Mouse (Mus musculus): Measurements from ENCODE around the gene S100a1.

S100a1 gene

DNA sequence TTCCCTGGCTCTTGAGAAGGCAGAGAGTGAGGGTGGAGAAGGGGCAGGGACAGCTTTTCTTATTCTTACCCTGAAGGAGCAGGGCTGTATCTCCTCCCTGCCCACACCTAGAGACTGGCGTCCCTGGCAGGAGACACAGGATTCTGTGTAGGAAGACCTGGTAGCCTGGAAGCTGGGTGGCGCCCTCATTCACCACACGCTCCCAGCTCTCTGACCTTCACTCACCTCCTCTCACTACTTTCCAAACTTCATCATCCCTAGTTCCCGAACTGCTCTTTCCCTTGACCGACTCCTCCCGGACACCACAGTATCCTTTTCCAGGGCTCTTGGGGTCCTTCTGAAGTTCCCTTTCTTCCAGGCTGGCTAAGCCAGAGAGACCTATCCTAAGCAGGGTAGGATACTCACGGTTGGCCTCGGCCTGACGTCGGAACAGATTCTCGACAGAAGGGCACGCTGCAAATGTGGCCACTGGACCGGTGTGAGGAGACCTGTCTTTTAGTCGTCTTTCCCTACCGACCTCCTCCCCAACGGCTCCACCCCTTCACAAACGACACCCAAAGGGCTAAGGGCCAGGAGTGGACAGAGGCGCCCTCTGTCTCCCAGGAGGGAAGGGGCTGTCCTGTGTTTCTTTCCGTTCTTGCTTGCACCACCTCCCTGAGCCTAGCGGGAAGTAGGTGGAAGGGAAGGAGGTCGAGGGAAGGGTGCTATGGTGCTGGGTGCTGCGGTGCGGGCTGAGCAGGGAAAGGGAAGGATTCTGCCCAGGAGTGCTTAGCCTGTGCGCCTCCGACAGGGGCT is at the start of gene S100a1, which contains the start of gene S100a13:
S100a1 (minus strand) TSS at position 597 of the 795 bp plus-strand sequence.
S100a13 (plus strand) TSS at position 640 of the 795 bp plus-strand sequence.
- DNase-seq (ENCODE audit: low spot score): peak; percentile 34

DNA sequence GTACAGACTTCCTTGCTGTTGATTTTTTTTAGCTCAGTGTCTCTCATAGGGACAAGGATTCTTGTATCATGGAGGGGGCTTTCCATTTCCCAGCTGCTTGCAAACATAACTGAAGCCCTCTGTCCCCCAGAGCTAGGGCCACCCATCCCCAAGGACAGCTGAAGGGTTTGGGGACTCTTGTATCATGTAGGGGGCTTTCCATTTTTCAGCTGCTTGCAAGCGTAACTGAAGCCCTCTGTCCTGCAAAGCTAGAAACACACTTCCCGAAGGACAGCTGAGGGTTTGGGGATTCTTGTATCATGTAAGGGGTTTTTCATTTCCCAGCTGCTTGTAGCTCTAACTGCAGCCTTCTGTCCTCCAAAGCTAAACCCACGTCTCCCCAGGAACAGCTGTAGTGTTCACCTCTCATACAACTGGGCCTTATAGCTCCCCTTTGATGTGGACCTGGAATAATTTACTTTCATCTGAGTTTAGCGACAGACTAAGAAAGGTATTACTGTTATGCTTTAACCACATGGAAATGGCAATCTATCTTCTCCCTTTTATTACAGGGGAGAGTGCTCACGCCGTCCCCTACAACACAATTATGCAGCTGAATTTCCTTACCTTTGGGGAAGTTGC is 45.9 kb upstream of the S100a1 start, which contains the start of gene S100a3:
S100a3 (plus strand) TSS at position 571 of the 621 bp plus-strand sequence.
- DNase-seq (ENCODE audit: low spot score): no peak

DNA sequence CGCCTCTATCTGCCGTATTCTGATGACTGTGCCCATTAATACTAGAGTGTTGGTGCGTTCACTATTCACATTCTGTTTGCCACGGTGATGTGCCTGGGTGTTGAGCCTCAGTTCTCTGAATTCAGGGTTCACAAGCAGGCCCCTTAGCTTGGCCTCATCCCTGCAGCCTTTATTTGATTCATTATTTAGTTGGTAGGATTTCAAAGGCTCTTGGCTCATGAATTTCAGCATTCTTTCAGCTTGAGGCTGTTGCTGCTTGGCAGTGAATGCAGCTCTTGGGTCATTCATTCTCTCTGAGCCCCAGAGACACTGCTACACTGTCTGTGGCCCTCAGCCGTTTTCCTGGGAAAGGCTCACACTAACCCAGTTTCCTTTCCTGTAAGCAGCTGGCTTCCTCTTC is 41.8 kb upstream of the S100a1 start:
- no peak for DNase-seq (ENCODE audit: low spot score)

DNA sequence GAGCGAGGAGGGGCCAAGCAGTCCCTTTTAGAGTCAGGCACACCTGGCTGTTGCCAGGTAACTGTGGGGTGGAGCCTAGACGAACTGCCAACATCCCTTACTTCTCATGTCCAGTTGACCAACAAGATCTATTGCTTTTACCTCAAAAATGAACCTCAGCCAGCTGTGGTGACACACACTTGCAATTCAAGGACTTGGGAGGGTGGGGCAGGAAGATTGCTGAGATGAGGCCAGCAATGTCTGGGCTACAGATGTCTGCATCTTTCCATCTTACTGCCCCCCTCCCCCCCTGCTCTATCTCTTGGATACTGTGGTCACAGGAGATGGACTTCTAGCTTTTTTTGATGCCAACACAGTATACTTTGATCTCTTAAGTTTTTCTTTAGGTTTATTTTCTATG is 38.0 kb upstream of the S100a1 start:
- DNase-seq (ENCODE audit: low spot score): no peak

DNA sequence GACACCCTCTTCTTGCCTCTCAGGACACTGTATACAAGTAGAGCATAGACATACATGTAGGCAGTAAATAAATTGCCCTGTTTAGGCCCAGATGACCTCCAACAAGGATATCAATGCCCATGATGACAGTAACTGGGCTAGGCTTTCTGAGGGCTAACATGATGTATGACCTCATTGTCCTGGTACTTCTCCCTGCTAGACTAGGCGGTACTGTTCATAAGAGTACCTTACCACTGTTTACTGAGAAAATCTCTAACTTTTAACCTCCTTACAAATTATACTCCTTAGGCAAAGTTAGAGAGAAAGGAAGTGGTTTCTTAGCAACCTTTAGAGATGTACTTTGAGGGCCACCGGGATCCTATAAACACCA is 36.2 kb upstream of the S100a1 start:
- DNase-seq (ENCODE audit: low spot score): no peak

DNA sequence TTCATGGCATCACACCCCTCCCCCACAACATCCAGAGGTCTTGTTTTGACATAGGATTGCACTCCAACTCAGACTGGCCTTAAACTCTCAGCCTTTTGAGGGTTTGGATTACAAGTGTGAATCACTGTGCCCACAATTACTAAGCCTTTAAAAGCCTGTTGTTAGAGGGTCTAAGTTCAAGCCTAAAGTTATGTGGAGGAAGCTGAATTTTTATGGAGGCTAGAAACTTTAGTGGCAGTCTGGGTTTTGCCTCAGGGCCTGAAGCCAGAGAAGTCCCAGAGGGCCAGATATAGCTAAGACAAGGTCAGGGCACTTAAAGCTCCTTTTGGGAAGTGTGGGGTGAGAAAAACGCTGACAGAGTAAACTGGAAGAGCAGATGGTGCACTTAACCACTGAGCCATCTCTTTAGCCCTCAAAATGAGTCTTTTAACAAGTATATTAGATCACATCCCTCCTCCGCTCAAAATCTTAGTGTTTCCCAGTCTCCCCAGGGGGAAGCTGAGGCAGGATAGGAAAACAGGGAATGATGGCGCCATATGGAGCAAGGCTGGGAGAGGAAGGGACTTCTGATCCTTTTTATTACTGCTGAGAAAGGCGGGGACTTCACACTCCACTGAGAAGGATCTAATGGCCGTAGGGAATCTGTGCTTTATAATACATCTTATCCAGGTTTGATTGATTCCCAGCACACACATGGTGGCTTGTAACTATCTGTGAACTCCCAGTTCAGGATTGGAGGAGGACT is 35.7 kb upstream of the S100a1 start:
- DNase-seq (ENCODE audit: low spot score): no peak

DNA sequence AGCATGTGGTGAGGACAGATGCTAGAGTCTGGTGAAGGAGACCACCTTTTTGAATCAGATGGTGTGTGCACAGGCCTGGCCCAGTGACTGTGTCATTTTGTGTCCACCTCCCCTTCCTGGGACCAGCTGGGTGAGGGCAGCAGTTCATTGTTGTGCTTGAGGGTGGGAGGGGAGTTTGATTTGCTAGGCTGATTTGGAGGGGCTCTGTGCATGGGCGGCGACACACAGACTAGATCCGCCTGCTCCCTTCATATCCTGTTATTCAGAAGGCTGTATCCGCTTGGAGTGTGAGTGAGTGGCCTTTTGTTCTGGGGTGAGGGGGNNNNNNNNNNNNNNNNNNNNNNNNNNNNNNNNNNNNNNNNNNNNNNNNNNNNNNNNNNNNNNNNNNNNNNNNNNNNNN is 26.7 kb upstream of the S100a1 start:
- DNase-seq (ENCODE audit: low spot score): peak; percentile 45

DNA sequence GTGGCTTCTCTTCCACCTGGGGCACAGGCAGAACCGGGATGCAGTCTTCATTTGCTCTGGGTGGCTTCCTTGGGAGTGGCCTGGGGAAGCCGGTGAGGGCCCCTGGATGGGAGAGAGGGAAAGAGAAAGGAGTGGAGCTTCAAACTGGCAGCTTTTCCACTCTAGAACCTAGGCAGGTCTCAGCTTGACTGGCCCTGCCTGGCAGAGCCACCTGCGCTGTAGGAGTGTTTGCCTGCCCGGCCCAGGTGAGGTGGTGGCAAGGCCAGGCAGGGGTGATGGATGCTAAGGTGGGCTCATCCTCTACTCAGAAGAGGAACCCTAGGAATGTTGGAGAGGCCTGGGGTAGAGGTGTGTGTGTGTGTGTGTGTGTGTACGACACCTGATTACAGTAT is 23.7 kb upstream of the S100a1 start:
- DNase-seq (ENCODE audit: low spot score): no peak

DNA sequence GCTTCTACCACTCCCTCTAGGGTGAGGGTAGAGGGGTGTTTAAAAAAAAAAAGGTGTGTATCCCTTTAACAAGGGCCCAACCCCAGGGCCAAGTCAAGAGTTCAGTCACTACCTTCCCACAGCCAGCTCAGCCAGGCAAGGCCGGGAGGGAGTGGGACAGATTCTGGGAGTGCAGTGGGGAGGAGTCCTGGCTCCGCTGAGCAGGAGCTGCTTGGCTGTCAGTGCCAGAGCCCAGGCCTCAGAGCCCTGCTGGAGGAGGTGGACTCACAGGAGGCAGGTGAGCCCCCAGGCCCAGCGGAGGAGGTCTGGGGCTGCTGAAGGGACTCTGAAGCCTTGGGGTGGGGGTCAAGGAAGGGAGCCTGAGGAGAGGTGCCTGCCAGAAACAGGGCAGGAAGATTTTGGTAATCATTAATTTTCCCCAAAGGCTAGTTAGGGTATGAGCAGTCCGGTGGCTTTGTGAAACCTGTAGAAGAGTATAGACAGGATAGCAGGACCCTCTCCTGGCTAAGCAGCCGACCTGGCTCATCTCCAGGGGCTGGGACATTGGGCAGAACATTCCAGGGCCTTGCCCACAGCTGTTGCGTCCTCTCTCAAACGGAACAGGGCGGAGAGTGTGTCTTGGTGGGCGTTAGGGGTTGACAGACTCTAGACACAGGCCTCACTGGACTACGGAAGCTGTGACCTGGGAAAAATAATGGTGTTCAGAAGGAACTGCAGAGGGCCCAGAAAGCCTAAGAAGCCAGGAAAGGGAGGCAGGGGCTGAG is 23.1 kb upstream of the S100a1 start, which contains the start of gene S100a16:
S100a16 (plus strand) TSS at position 114 of the 764 bp plus-strand sequence.
- DNase-seq (ENCODE audit: low spot score): no peak

DNA sequence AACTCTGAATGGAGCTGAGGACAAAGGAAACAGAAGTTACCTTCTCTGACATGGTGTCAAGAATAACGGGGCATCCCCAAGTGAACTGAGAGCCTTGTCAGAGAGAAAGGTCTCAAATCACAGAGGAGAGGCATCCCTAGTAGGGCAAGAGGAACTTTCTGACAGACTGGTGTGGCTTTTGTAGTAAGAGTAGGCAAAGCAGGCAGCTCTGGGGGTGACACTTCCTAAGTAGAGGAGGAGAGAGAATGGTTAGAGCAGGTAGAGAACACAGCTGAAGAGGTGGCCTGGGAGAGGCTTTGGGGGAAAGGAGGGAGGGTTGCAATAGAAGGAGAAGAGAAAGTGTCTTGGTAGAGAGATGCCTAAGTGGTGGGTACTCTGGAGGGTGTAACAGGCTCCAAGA is 21.3 kb upstream of the S100a1 start:
- DNase-seq (ENCODE audit: low spot score): no peak

DNA sequence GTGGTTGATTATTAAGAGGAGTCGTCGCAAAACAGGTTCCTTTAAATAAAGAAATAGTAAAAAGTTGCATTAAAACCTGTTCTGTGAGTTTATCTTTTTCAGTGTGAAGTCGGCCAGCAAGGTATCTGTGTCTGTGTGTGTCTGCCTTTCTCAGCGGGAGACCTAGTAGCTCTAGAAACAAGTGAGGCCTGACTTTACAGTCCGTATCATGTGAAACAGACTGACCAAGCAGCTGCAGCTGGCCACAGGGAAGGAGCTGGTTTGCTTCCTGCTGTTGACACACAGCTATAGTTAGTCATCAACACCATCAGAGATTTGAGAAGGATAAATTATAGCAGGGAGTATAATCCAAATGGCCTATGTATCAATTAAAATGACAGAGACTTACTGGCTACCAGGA is 17.5 kb upstream of the S100a1 start:
- no peak for DNase-seq (ENCODE audit: low spot score)

DNA sequence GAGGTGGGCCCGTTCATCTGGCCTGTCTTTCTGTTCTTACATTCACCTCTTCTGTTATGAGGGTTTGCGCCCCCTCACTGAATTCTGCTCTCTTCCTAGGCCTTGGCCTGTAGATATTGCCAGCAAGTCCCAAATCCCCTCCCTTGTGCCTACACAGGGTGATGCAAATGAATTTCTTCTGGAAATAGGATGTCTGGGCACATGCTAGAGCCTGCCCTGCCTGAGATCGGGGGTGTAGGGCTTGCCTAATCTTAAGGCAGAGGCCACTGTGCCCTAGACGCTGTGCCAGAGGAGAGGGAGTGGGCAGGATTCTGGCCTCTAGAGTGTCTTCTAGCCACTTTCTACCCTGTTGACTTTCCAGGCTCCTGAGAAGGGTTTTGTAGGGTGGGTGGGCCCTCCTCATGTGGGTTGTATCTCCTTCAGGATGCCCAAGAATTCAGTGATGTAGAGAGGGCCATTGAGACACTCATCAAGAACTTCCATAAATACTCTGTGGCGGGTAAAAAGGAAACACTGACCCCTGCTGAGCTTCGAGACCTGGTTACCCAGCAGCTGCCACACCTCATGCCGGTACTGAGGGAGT is 13.2 kb upstream of the S100a1 start:
- DNase-seq (ENCODE audit: low spot score): no peak

DNA sequence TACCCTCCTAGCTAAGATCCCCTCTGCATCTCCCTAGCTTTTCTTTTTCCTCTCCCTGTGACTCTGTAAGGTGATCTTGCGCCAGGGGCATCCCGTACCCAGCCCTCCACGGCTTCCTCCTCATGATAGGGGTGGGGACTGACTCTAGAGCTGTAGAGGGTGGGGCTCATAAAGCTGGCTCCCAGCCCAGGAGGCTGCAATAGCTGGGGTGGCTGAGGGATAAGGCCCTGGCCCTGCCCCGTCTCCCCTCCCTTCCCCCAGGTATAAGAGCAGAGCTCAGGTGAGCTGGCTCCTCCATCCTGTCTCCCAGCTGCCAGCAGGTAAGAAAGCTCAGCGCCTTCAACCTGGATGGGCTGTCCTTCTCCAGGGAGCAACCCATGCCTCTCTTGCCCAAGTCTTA is 12.4 kb upstream of the S100a1 start, which contains the start of gene S100a14:
S100a14 (plus strand) TSS at position 277 of the 400 bp plus-strand sequence.
- no peak for DNase-seq (ENCODE audit: low spot score)

DNA sequence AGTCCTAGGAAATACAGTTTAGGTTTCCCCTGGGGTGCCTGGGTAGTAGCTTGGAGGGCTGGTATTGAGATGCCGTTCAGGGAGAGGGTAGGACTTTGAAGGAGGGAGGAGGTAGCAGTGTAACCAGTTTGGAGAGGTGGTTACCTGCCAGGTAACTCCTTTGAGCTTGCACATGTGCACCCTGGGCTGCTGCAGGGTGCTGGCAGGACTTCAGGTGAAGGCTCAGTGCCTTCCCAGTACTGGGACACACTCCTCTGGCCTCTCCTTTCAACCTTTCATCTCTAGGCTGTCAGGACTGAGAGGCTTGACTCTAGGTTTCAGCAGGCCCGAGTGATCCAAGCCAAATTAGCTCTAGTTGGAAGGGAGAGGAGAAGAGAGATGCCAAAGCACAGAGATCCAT is 11.9 kb upstream of the S100a1 start:
- no peak for DNase-seq (ENCODE audit: low spot score)

DNA sequence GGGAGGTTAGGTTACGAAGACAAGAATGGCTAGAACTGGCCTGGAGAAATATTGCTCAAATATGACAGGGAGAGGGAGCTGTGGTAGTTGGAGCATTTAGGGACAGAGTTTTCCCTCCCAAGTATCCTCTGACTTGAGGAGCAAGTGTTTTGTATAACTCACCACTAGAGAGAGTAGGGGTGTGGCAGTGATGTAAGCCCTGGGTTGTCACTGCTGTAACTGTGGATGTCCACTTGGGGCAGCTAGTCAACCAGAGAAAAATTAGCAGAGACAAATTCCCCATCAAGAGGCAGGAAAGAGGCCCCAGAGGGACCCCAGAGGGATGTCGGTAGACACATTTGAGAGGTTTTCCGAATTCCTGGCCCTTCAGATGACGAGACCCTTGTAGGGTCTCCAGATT is 11.2 kb upstream of the S100a1 start:
- peak; percentile 60 for DNase-seq (ENCODE audit: low spot score)

DNA sequence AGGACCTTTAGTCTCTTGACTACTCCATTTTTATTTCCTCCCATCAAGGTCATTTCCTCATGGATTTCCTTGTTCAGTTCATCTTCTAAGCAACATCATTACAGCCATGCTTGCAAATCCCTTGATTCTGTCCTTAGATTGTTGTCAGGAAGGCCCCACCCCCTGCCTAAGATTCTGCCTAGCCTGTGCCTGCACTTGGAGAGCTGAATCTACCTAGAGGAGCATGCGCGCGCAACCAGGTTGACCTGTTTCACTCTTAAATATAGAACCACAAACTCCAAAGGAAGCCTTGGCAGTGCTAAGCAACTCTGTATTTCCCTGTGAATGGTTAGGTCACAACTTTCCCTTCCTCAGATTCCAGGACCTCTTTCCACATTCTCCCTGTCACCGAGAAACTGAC is 3.5 kb upstream of the S100a1 start:
- DNase-seq (ENCODE audit: low spot score): no peak

DNA sequence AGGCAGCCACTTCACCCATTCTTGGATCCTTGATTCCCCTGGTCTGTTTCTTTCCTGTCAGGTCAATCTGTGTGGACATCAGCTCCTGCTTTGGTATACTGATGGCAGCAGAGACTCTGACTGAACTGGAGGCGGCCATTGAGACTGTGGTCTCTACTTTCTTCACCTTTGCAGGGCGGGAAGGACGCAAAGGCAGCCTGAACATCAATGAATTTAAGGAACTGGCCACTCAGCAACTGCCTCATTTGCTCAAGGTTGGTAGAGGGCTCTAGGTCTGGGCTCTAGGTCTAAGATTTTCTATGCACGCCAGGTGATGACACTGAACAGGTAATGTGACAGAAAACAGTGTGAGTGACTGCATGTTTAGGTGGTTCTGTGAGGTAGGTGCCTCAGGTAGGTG is 1.6 kb upstream of the S100a1 start:
- DNase-seq (ENCODE audit: low spot score): no peak

DNA sequence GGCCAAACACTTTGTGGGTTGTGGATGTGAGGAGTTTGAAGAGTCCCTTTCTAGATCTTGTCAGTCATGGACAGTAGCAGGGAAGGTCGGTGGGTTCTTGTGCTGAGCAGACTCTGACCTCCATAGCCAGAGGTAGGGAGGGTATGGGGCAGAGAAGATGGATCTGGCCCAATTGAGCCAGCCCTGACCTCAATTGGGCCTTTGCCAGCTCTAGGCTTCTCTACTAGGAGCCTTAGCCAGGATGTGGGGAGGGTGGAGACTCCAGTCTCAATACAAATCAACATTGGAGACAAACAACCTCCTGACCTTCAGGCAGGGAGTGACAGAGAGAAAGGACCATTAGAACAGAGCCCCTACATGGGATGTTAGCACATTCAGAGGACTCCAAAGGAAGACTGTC is 1.1 kb upstream of the S100a1 start:
- no peak for DNase-seq (ENCODE audit: low spot score)

DNA sequence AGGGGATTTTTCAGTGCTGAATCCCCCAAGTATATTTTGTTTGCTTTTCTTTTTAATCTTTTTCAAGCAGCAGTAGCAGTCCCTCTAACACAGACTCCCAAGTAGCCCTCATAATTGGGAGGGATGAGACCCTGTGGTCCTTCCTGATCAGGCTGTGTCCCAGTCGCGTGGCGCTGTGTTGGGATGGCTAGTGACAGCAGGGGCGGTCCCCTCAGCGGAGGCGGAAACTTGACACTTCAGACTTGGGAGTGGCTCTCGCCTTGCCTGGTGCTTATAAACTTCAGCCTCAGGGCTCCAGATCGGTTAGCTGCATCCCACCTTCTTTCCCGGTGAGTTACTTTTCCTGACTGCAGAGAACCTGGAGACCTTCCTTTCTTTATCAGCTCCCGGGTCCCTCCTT is 499 bp upstream of the S100a1 start:
- DNase-seq (ENCODE audit: low spot score): peak; percentile 90

DNA sequence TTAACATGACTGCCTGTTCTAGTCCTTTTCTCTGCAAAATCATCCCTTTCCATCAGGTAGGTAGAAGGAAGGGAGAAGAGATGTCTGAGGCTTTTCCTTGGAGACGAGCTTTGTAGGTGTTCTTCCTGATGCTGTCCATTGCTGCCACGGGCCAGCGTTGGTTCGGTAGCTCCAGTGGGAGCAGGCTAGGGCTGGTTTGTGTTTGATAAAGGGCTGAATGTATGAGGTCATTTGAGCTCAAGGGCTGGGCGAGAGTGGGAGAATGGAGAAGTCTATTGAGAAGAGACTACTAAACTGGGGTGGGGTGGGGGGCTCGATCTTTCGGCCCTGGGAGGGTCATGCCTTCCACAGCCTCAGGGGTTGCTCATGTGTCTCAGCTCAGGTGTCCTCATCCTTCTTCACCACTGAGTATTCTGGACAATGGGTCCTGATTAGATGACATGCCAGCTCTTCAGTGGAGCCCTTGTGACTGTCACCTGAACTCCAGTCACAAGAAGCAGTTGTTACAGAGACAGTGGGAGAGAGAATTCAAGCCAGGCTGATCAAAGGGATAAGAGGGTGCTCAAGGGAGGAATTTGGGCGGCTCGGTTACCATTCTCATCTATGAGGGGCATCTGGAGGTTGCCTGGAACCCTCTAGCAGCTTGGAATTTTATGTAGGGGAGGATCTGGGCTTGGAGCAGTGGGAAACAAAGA is 1.1 kb downstream of the S100a1 start:
- no peak for DNase-seq (ENCODE audit: low spot score)

DNA sequence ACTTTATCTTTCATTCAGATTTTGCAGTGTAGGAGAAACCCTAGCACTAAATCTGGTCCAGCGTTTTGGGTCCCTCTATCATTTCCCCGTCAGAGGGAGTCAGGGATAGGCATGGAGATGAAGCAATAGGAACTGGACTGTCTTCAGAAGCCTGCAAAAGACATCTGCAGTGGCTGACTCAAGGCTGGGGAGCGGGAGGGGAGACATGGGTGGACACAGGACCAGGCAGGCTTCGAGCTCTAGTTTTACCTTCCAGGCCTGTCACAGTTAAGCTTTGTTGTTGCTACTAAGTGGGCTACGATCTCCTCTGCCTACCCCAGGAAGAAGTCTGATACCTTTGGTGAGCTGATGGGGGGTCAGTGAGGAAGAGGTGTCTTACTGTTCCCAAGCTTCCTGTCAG is 1.9 kb downstream of the S100a1 start:
- DNase-seq (ENCODE audit: low spot score): no peak
